Mouse (Mus musculus) liver, embryonic 16.5 days (tissue): ENCODE data around the gene Atg3. TPM values are rescaled to one million over a fixed set of nuclear protein-coding genes. Genes with fewer than 3 reads are reported as not detected.

Experiments used
- ATAC-seq: fragments of 200-750 bp; cut with Nextera tagmentation; 2 replicates; pipeline ENCODE4 v1.8.0; 2017; ENCODE audit warnings: low read depth, mild to moderate bottlenecking, moderate number of reproducible peaks, moderate library complexity
- H3K27ac ChIP-seq: fragments of 300-500 bp; sonication (generic); 2 replicates; pipeline ENCODE4 v1.5.1; 2014; ENCODE audit warnings: mild to moderate bottlenecking, low read length
- H3K27me3 ChIP-seq: fragments of 300-500 bp; sonication (generic); 2 replicates; pipeline ENCODE4 v1.6.1; 2014; ENCODE audit warnings: low read depth, low read length, mixed read lengths; ENCODE audit not compliant: control insufficient read depth, insufficient read depth
- H3K36me3 ChIP-seq: fragments of 300-500 bp; sonication (generic); 2 replicates; pipeline ENCODE4 v1.6.1; 2014; ENCODE audit warnings: mild to moderate bottlenecking; ENCODE audit not compliant: control insufficient read depth, insufficient read depth
- H3K4me1 ChIP-seq: fragments of 300-500 bp; sonication (generic); 2 replicates; pipeline ENCODE4 v1.6.1; 2014; ENCODE audit warnings: low read depth, low read length, mixed read lengths; ENCODE audit not compliant: control insufficient read depth
- H3K4me2 ChIP-seq: fragments of 300-500 bp; sonication (generic); 2 replicates; pipeline ENCODE4 v1.6.1; 2014; ENCODE audit warnings: low read depth, low read length, mixed read lengths
- H3K4me3 ChIP-seq: fragments of 300-500 bp; sonication (generic); 2 replicates; pipeline ENCODE4 v1.5.1; 2014; ENCODE audit warnings: low read depth, mild to moderate bottlenecking, low read length
- H3K9ac ChIP-seq: fragments of 300-500 bp; sonication (generic); 2 replicates; pipeline ENCODE4 v1.6.1; 2014; ENCODE audit warnings: low read depth, low read length
- H3K9me3 ChIP-seq: fragments of 300-500 bp; sonication (generic); replicated peaks from 2 replicates; pipeline ENCODE4 v1.6.1; 2016; ENCODE audit warnings: low read length; ENCODE audit not compliant: control insufficient read depth
- WGBS: fragments of 180-500 bp; shearing (Covaris S2); extraction: QIAGEN DNeasy Blood & Tissue Kit; methylation state at CpG from one replicate; pipeline ENCODE4 v1.1.7; 2014; ENCODE audit not compliant: insufficient replicate concordance; 5-methylcytosine and 5-hydroxymethylcytosine counted together
- polyA plus RNA-seq: library from polyadenylated mRNA; unstranded; fragments of >200 nt; fragmentation: Nextera tagmentation; extraction: Ambion mirVana; gene quantifications from 2 replicates; pipeline ENCODE4 v1.2.1, GENCODE M21; 2015

Gene Atg3
- polyA plus RNA-seq, 1 experiment from 2014 or later, result 14.8 TPM

DNA sequence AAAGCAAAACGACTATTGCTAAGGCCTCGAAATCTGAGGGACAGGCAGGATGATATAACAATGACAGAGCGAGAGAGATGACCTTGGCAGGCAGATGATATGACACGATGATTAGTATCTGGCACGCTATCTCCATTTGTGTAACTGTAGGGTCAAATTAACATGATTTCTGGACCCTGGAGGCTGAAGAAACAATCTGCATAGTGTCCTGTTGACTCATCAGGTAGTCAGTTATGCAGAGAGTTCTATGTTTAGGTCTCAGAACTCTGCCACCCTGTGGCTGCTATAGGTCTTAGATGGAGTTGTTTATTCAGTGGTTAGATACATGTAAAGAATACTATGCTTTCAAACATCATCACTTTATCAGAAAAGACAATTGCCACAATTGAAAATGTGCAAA is 16.9 kb upstream of the Atg3 start:
- no peak for ATAC-seq
- Histone ChIP-seq H3K9ac (no peak overlapping the region), H3K4me2 (no peak overlapping the region), H3K27me3 (no peaks in the 10 kb centered on the region), H3K4me1 (no peaks in the 10 kb centered on the region), H3K27ac (no peak overlapping the region), H3K4me3 (no peak overlapping the region), H3K9me3 (no peaks in the 10 kb centered on the region), H3K36me3 (peaks cover 9% of the 10 kb centered on the region; the same call in 1 of the 2 replicates)
- 78% methylated on average over 5 of the region's 5 CpGs for WGBS

DNA sequence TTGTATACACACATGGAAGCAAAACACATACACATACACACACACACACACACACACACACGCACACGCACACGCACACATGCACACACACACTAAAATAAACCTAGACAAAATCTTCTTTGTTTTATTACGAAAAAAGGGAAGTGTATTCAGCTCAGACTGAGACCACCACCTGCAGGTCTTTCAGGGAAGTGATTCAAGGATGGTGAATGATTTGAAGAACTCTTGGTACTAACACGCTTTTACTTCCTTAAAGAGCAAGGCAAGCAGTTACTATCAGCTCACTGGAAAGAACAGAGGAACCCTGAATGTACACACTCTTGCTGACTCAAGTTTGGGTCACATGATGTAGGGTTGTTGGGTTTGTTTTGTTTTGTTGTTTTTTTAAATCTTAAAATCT is 16.0 kb upstream of the Atg3 start:
- no peaks in the 10 kb centered on the region for H3K4me1 ChIP-seq
- no peak overlapping the region for H3K9ac ChIP-seq
- H3K36me3 ChIP-seq, result peaks cover 9% of the 10 kb centered on the region; the same call in 1 of the 2 replicates
- no peak overlapping the region for H3K27ac ChIP-seq
- ATAC-seq, result no peak
- H3K4me2 ChIP-seq, result no peak overlapping the region
- 70% methylated on average over 5 of the region's 5 CpGs for WGBS
- no peak overlapping the region for H3K4me3 ChIP-seq
- no peaks in the 10 kb centered on the region for H3K9me3 ChIP-seq
- no peaks in the 10 kb centered on the region for H3K27me3 ChIP-seq

DNA sequence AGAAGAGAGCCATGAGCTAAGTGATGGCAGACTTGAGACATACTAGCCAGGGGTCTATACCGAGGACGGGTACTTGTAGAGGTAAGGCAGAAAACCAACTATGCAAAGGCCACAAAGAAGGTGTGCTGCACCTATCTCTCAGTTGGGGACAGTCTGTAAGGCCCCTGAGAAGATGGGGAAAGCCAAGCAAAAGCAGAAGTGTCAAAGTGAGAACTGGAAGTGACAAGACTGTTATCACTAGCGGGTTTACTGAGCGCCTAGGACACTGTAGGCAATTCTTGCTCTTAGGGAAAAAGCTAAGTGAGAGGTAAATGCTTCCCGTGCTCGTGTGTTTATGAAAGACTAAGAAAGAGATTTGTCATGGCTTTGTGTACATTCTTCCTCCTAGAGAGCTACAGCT is 13.5 kb upstream of the Atg3 start:
- Histone ChIP-seq H3K9me3 (no peaks in the 10 kb centered on the region), H3K27me3 (no peaks in the 10 kb centered on the region), H3K36me3 (peaks cover 4% of the 10 kb centered on the region; the same call in 1 of the 2 replicates), H3K4me2 (no peak overlapping the region), H3K4me3 (no peak overlapping the region), H3K9ac (no peak overlapping the region), H3K27ac (no peak overlapping the region), H3K4me1 (no peaks in the 10 kb centered on the region)
- 59% methylated on average over 6 of the region's 6 CpGs for WGBS
- ATAC-seq, result no peak

DNA sequence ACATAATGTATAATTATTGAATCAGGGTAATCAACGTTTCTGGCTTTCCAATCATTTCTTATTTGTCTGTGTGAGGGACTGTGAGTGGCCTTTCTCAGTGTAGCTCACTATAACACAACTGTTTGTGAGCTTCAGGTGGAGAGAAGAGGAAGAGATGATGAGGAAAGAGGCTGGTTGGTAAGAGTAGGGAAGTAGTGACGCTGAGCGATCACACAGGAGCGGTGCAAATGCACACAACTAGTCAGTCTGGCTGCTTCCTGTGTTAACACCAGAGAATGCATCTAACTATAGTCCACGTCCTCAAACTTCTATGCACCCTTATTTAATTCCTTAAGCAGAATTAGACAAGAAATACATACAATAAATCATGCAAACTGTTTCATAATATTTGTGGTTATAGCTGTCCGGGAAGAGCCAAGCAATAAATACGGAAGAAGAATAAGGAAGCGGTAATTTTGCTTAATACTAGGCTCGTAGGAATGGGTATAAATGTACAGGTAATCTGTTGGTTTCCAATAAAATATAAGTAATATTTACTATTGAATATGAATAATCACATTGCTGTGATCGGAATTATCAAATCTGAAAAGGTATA is 10.0 kb upstream of the Atg3 start:
- Histone ChIP-seq H3K9me3 (no peaks in the 10 kb centered on the region), H3K4me3 (no peak overlapping the region), H3K36me3 (peaks cover 4% of the 10 kb centered on the region; the same call in 1 of the 2 replicates), H3K4me2 (no peak overlapping the region), H3K4me1 (no peaks in the 10 kb centered on the region), H3K9ac (no peak overlapping the region), H3K27me3 (no peaks in the 10 kb centered on the region), H3K27ac (no peak overlapping the region)
- 62% methylated on average over 10 of the region's 10 CpGs for WGBS
- no peak for ATAC-seq

DNA sequence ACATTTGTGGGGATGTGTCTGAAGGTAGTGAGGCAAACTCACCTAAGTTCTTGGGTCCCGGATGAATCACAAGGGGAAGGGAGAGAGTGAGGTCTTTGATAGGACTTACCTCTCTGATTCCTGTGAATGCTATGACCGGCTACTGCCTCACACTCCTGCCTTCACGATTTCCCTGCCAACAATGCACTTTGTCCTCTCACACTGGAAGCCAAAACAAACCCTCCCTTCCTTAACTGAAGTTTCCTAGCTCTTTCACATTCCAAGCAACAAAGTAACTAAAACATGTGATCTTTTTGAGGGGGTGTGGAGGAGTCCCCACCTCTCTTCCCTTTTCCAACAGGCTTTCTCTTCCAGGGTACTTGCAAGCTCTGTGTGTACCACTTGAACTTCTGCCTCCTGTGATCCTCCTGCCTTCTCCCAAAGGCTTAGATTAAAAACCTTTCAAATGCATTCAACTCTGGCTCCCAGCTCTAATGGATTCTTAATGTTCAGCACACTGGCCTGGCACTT is 3.8 kb upstream of the Atg3 start:
- WGBS, result 66% methylated on average over 3 of the region's 3 CpGs
- no peak overlapping the region for H3K27ac ChIP-seq

DNA sequence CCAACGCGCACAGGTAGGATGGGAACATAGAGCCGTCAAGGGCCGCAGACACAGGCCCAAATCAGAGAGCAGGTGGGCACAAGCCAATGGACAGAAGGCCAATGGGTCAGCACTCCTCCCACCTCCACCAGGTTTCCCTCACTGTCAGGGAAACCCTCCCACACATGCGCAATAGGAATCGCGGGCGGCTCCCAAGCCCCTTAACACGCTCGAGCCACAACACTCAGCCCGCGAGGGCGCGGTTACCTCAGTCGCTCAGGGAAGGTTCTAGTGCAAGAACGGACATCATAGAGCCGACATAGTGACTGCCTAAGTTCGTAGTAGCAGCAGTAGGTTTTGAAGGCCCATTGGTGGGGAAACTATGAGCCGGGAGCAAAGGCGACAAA is 456 bp upstream of the Atg3 start:
- Histone ChIP-seq H3K27me3 (no peaks in the 10 kb centered on the region), H3K27ac (peak overlapping the region; percentile 91), H3K4me1 (peaks cover 6% of the 10 kb centered on the region), H3K4me2 (peak overlapping the region; percentile 90), H3K4me3 (peak overlapping the region; percentile 69), H3K9ac (peak overlapping the region; percentile 77), H3K36me3 (no peaks in the 10 kb centered on the region), H3K9me3 (no peaks in the 10 kb centered on the region)
- peak; percentile 70 for ATAC-seq
- WGBS, result under 1% methylated on average over 20 of the region's 20 CpGs

More for the DNA sequence above, 3.8 kb upstream of the Atg3 start:
- Histone ChIP-seq H3K36me3 (no peaks in the 10 kb centered on the region), H3K4me1 (peaks cover 6% of the 10 kb centered on the region), H3K27me3 (no peaks in the 10 kb centered on the region), H3K9ac (no peak overlapping the region), H3K4me3 (no peak overlapping the region), H3K4me2 (no peak overlapping the region), H3K9me3 (no peaks in the 10 kb centered on the region)
- ATAC-seq, result no peak

DNA sequence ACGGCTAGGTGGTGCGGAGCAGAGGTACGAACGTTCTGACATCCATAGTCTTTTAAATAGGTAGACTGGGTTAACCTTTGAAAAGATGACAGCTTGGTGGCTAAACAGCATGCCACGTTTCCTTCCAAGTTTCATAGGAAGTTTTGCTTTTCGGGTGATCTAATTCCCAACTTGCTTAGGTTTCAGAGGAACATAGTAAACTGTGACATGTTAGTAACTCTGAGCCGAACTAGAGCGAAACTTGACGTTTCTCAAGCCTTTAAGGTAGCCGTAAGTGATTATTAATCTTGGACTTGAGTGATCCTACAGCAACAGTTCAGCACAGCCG is 768 bp downstream of the Atg3 start:
- Histone ChIP-seq H3K9ac (peak overlapping the region; percentile 77), H3K4me1 (peaks cover 6% of the 10 kb centered on the region), H3K9me3 (no peaks in the 10 kb centered on the region), H3K4me3 (peak overlapping the region; percentile 69), H3K27me3 (no peaks in the 10 kb centered on the region), H3K4me2 (peak overlapping the region; percentile 90), H3K36me3 (no peaks in the 10 kb centered on the region), H3K27ac (peak overlapping the region; percentile 80)
- no peak for ATAC-seq
- WGBS, result 1% methylated on average over 11 of the region's 11 CpGs

DNA sequence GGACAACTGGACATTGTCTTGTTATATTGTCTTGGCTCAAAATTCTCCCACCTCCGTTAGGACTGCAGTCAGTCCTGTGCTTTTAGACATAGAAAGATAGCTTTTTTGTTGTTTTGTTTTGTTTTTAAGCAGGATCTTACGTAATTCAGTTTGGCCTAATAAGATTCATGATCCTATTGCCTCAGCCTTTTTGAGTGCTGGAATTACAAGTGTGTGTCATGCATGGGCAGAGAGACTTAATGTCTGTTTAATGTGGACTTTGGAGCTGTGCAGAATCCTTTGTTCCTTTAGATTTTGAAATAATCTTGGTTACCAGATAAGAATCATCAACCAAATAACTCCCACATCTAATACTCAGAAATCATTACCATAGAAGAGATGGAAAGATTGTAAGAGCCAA is 20.0 kb downstream of the Atg3 start:
- H3K36me3 ChIP-seq, result 0 out of 2 replicates have a peak, but pooled peaks cover 2% of the 10 kb centered on the region
- H3K4me2 ChIP-seq, result no peak overlapping the region
- no peaks in the 10 kb centered on the region for H3K27me3 ChIP-seq
- no peaks in the 10 kb centered on the region for H3K9me3 ChIP-seq
- no peak for ATAC-seq
- no peak overlapping the region for H3K9ac ChIP-seq
- 87% methylated on average over 2 of the region's 2 CpGs for WGBS
- H3K27ac ChIP-seq, result no peak overlapping the region
- no peak overlapping the region for H3K4me3 ChIP-seq
- H3K4me1 ChIP-seq, result no peaks in the 10 kb centered on the region

DNA sequence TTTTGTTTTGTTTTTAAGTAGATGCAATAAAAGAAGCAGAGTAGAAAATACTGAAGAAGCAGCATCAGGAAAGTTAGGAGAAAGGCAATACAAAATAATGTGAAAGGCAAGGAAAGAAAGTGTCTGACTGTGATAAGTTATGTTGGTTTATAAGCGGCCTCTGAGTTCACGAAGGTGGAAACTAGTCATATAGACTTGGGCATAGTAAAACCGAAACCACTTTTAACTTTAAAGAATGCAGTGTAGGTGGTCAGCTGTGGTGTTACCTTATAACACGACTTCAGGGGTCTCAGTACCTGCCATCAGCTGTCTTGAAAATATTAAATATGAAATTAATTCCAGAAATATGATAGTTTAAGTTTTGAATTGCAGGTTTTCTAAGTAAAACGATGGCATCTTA is 23.2 kb downstream of the Atg3 start:
- no peaks in the 10 kb centered on the region for H3K9me3 ChIP-seq
- H3K4me3 ChIP-seq, result no peak overlapping the region
- H3K9ac ChIP-seq, result no peak overlapping the region
- H3K27ac ChIP-seq, result no peak overlapping the region
- H3K36me3 ChIP-seq, result peaks cover 2% of the 10 kb centered on the region
- no peak overlapping the region for H3K4me2 ChIP-seq
- no peak for ATAC-seq
- no peaks in the 10 kb centered on the region for H3K4me1 ChIP-seq
- H3K27me3 ChIP-seq, result no peaks in the 10 kb centered on the region
- WGBS, result 74% methylated on average over 5 of the region's 5 CpGs
